Mouse (Mus musculus) mouse trophoblast stem cell (cell line): Measurements from ENCODE around the gene Myo1f.

Experiments used
- in situ Hi-C, 2 experiments: fragments of 300-500 bp; cut with MseI, MboI; formaldehyde crosslinking; loops; 2 replicates in 1 of 2; 3 replicates in 1 of 2; pipeline ENCODE4 v1.15.1; 2025

The Myo1f gene

GRCm38 (mm10) chr17:33555223-33555855, at the start of gene Myo1f:
Myo1f (plus strand) TSS chr17:33555707.
- in situ Hi-C loops, result no loop called here

GRCm38 (mm10) chr17:33508386-33508785, 47.1 kb upstream of the Myo1f start:
- in situ Hi-C loops, result no loop called here

GRCm38 (mm10) chr17:33510172-33510571, 45.3 kb upstream of the Myo1f start:
- in situ Hi-C loops, result no loop called here

GRCm38 (mm10) chr17:33512441-33513415, 42.8 kb upstream of the Myo1f start:
- in situ Hi-C loops, result no loop called here

- in situ Hi-C loops, result no loop called here
Measured at GRCm38 (mm10) chr17:33513874-33514273, 41.6 kb upstream of the Myo1f start.

- in situ Hi-C loops, result no loop called here
Measured at GRCm38 (mm10) chr17:33520366-33520765, 35.1 kb upstream of the Myo1f start.

- in situ Hi-C loops, result no loop called here
Measured at GRCm38 (mm10) chr17:33523431-33523917, 32.0 kb upstream of the Myo1f start.

GRCm38 (mm10) chr17:33523918-33524755, 31.4 kb upstream of the Myo1f start, which contains the start of gene Adamts10:
Adamts10 (plus strand) TSS chr17:33524204.
- in situ Hi-C loops, result no loop called here

GRCm38 (mm10) chr17:33524806-33525373, 30.6 kb upstream of the Myo1f start:
- in situ Hi-C loops, result no loop called here

GRCm38 (mm10) chr17:33526506-33526905, 29.0 kb upstream of the Myo1f start:
- in situ Hi-C loops, result no loop called here

- in situ Hi-C loops, result no loop called here
Measured at GRCm38 (mm10) chr17:33539106-33539675, 16.3 kb upstream of the Myo1f start.

GRCm38 (mm10) chr17:33539878-33540277, 15.6 kb upstream of the Myo1f start:
- in situ Hi-C loops, result no loop called here

- in situ Hi-C loops, result no loop called here
Measured at GRCm38 (mm10) chr17:33549212-33549611, 6.3 kb upstream of the Myo1f start.

GRCm38 (mm10) chr17:33550388-33550787, 5.1 kb upstream of the Myo1f start:
- in situ Hi-C loops, result no loop called here

- in situ Hi-C loops, result no loop called here
Measured at GRCm38 (mm10) chr17:33552113-33552512, 3.4 kb upstream of the Myo1f start.

GRCm38 (mm10) chr17:33552964-33553363, 2.5 kb upstream of the Myo1f start:
- in situ Hi-C loops, result no loop called here

- in situ Hi-C loops, result no loop called here
Measured at GRCm38 (mm10) chr17:33554536-33554935, 971 bp upstream of the Myo1f start.

- in situ Hi-C loops, result no loop called here
Measured at GRCm38 (mm10) chr17:33557922-33558321, 2.4 kb downstream of the Myo1f start.

GRCm38 (mm10) chr17:33563527-33564076, 8.1 kb downstream of the Myo1f start:
- in situ Hi-C loops, result no loop called here

- in situ Hi-C loops, result no loop called here
Measured at GRCm38 (mm10) chr17:33564599-33564998, 9.1 kb downstream of the Myo1f start.

GRCm38 (mm10) chr17:33566182-33566581, 10.7 kb downstream of the Myo1f start:
- in situ Hi-C loops, result no loop called here
